Mouse (Mus musculus): Measurements from ENCODE around the gene Nol12. TPM values are rescaled to one million over a fixed set of nuclear protein-coding genes. Genes with fewer than 3 reads are reported as not detected.

Nol12 gene
- polyA plus RNA-seq, 1 experiment from 2014 or later: 43.7 TPM

- Histone ChIP-seq H3K27me3 (replicated peaks; ENCODE audit: control insufficient read depth, insufficient read depth, low read length) (no peaks in the 10 kb centered on the region), H3K4me1 (ENCODE audit: control insufficient read depth, insufficient read depth, low read length) (peaks cover 10% of the 10 kb centered on the region), H3K4me2 (ENCODE audit: low read depth, low read length) (no peak overlapping the region), H3K27ac (ENCODE audit: low read length) (no peak overlapping the region), H3K9ac (ENCODE audit: low read depth, low read length) (no peak overlapping the region), H3K4me3 (ENCODE audit: low read length) (no peak overlapping the region), H3K9me3 (ENCODE audit: control insufficient read depth, low read length) (no peaks in the 10 kb centered on the region), H3K36me3 (ENCODE audit: control insufficient read depth, insufficient read depth, low read length) (peaks cover 23% of the 10 kb centered on the region)
- WGBS: 89% methylated on average over 10 of the region's 10 CpGs
- no peak for ATAC-seq
Observed at GRCm38 (mm10) chr15:78937311-78937710, 2.6 kb downstream of the Nol12 start.

GRCm38 (mm10) chr15:78937963-78938362 lies 3.2 kb downstream of the Nol12 start:
- peaks cover 23% of the 10 kb centered on the region for H3K36me3 ChIP-seq (ENCODE audit: control insufficient read depth, insufficient read depth, low read length)
- no peaks in the 10 kb centered on the region for H3K9me3 ChIP-seq (ENCODE audit: control insufficient read depth, low read length)
- H3K27me3 ChIP-seq (replicated peaks; ENCODE audit: control insufficient read depth, insufficient read depth, low read length): no peaks in the 10 kb centered on the region
- H3K4me3 ChIP-seq (ENCODE audit: low read length): no peak overlapping the region
- no peak for ATAC-seq
- H3K4me1 ChIP-seq (ENCODE audit: control insufficient read depth, insufficient read depth, low read length): peaks cover 11% of the 10 kb centered on the region
- no peak overlapping the region for H3K27ac ChIP-seq (ENCODE audit: low read length)
- WGBS: 84% methylated on average over 2 of the region's 2 CpGs
- H3K4me2 ChIP-seq (ENCODE audit: low read depth, low read length): no peak overlapping the region
- H3K9ac ChIP-seq (ENCODE audit: low read depth, low read length): no peak overlapping the region

GRCm38 (mm10) chr15:78940325-78940724 lies 5.6 kb downstream of the Nol12 start:
- Histone ChIP-seq H3K9ac (ENCODE audit: low read depth, low read length) (no peak overlapping the region), H3K9me3 (ENCODE audit: control insufficient read depth, low read length) (no peaks in the 10 kb centered on the region), H3K27ac (ENCODE audit: low read length) (no peak overlapping the region), H3K4me2 (ENCODE audit: low read depth, low read length) (no peak overlapping the region), H3K27me3 (replicated peaks; ENCODE audit: control insufficient read depth, insufficient read depth, low read length) (no peaks in the 10 kb centered on the region), H3K4me1 (ENCODE audit: control insufficient read depth, insufficient read depth, low read length) (peaks cover 14% of the 10 kb centered on the region), H3K36me3 (ENCODE audit: control insufficient read depth, insufficient read depth, low read length) (peaks cover 23% of the 10 kb centered on the region), H3K4me3 (ENCODE audit: low read length) (no peak overlapping the region)
- ATAC-seq: no peak
- WGBS: 89% methylated on average over 13 of the region's 13 CpGs

GRCm38 (mm10) chr15:78942663-78943062 lies 7.9 kb downstream of the Nol12 start:
- no peak overlapping the region for H3K27ac ChIP-seq (ENCODE audit: low read length)
- peak overlapping the region; percentile 48 for H3K4me3 ChIP-seq (ENCODE audit: low read length)
- ATAC-seq: peak; percentile 70
- peak overlapping the region; percentile 70 for H3K4me2 ChIP-seq (ENCODE audit: low read depth, low read length)
- peaks cover 3% of the 10 kb centered on the region for H3K27me3 ChIP-seq (replicated peaks; ENCODE audit: control insufficient read depth, insufficient read depth, low read length)
- H3K4me1 ChIP-seq (ENCODE audit: control insufficient read depth, insufficient read depth, low read length): peaks cover 9% of the 10 kb centered on the region
- H3K9me3 ChIP-seq (ENCODE audit: control insufficient read depth, low read length): no peaks in the 10 kb centered on the region
- WGBS: under 1% methylated on average over 9 of the region's 9 CpGs
- peaks cover 20% of the 10 kb centered on the region for H3K36me3 ChIP-seq (ENCODE audit: control insufficient read depth, insufficient read depth, low read length)
- peak overlapping the region; percentile 68 for H3K9ac ChIP-seq (ENCODE audit: low read depth, low read length)

GRCm38 (mm10) chr15:78946232-78946631 lies 11.5 kb downstream of the Nol12 start:
- no peak overlapping the region for H3K4me2 ChIP-seq (ENCODE audit: low read depth, low read length)
- WGBS: 75% methylated on average over 7 of the region's 7 CpGs
- no peaks in the 10 kb centered on the region for H3K36me3 ChIP-seq (ENCODE audit: control insufficient read depth, insufficient read depth, low read length)
- no peak overlapping the region for H3K27ac ChIP-seq (ENCODE audit: low read length)
- H3K9me3 ChIP-seq (ENCODE audit: control insufficient read depth, low read length): no peaks in the 10 kb centered on the region
- no peak for ATAC-seq
- peaks cover 14% of the 10 kb centered on the region for H3K4me1 ChIP-seq (ENCODE audit: control insufficient read depth, insufficient read depth, low read length)
- no peak overlapping the region for H3K9ac ChIP-seq (ENCODE audit: low read depth, low read length)
- no peak overlapping the region for H3K4me3 ChIP-seq (ENCODE audit: low read length)
- peaks cover 3% of the 10 kb centered on the region for H3K27me3 ChIP-seq (replicated peaks; ENCODE audit: control insufficient read depth, insufficient read depth, low read length)

GRCm38 (mm10) chr15:78947657-78948056 lies 12.9 kb downstream of the Nol12 start, which contains the start of gene Triobp:
Gene Triobp (plus strand): TSS chr15:78947724.
- H3K9ac ChIP-seq (ENCODE audit: low read depth, low read length): peak within 1 kb of the TSS; percentile 63
- H3K27me3 ChIP-seq (replicated peaks; ENCODE audit: control insufficient read depth, insufficient read depth, low read length): peaks cover 3% of the 10 kb centered on the region
- ATAC-seq: peak; percentile 98
- H3K4me2 ChIP-seq (ENCODE audit: low read depth, low read length): peak within 1 kb of the TSS; percentile 84
- no peak within 1 kb of the TSS for H3K27ac ChIP-seq (ENCODE audit: low read length)
- H3K4me3 ChIP-seq (ENCODE audit: low read length): peak within 1 kb of the TSS; percentile 52
- H3K4me1 ChIP-seq (ENCODE audit: control insufficient read depth, insufficient read depth, low read length): peaks cover 14% of the 10 kb centered on the region
- WGBS: under 1% methylated on average over 24 of the region's 24 CpGs
- no peaks in the 10 kb centered on the region for H3K9me3 ChIP-seq (ENCODE audit: control insufficient read depth, low read length)
- no peaks in the 10 kb centered on the region for H3K36me3 ChIP-seq (ENCODE audit: control insufficient read depth, insufficient read depth, low read length)

GRCm38 (mm10) chr15:78948152-78948725 lies 13.5 kb downstream of the Nol12 start:
- H3K4me1 ChIP-seq (ENCODE audit: control insufficient read depth, insufficient read depth, low read length): peaks cover 9% of the 10 kb centered on the region
- peaks cover 3% of the 10 kb centered on the region for H3K27me3 ChIP-seq (replicated peaks; ENCODE audit: control insufficient read depth, insufficient read depth, low read length)
- H3K4me2 ChIP-seq (ENCODE audit: low read depth, low read length): peak overlapping the region; percentile 84
- no peak overlapping the region for H3K27ac ChIP-seq (ENCODE audit: low read length)
- H3K9ac ChIP-seq (ENCODE audit: low read depth, low read length): peak overlapping the region; percentile 63
- ATAC-seq: 0 out of 2 replicates have a peak, but pooled peaks have one; percentile 24
- no peaks in the 10 kb centered on the region for H3K9me3 ChIP-seq (ENCODE audit: control insufficient read depth, low read length)
- H3K4me3 ChIP-seq (ENCODE audit: low read length): peak overlapping the region; percentile 52
- WGBS: 5% methylated on average over 11 of the region's 11 CpGs
- no peaks in the 10 kb centered on the region for H3K36me3 ChIP-seq (ENCODE audit: control insufficient read depth, insufficient read depth, low read length)

GRCm38 (mm10) chr15:78948883-78949282 lies 14.2 kb downstream of the Nol12 start:
- Histone ChIP-seq H3K36me3 (ENCODE audit: control insufficient read depth, insufficient read depth, low read length) (no peaks in the 10 kb centered on the region), H3K4me2 (ENCODE audit: low read depth, low read length) (no peak overlapping the region), H3K9ac (ENCODE audit: low read depth, low read length) (no peak overlapping the region), H3K4me1 (ENCODE audit: control insufficient read depth, insufficient read depth, low read length) (peaks cover 9% of the 10 kb centered on the region), H3K27ac (ENCODE audit: low read length) (no peak overlapping the region), H3K9me3 (ENCODE audit: control insufficient read depth, low read length) (no peaks in the 10 kb centered on the region), H3K4me3 (ENCODE audit: low read length) (no peak overlapping the region), H3K27me3 (replicated peaks; ENCODE audit: control insufficient read depth, insufficient read depth, low read length) (peaks cover 3% of the 10 kb centered on the region)
- 100% methylated on average over 3 of the region's 3 CpGs for WGBS
- ATAC-seq: no peak

GRCm38 (mm10) chr15:78955663-78956062 lies 20.9 kb downstream of the Nol12 start:
- Histone ChIP-seq H3K9me3 (ENCODE audit: control insufficient read depth, low read length) (no peaks in the 10 kb centered on the region), H3K9ac (ENCODE audit: low read depth, low read length) (no peak overlapping the region), H3K36me3 (ENCODE audit: control insufficient read depth, insufficient read depth, low read length) (no peaks in the 10 kb centered on the region), H3K4me3 (ENCODE audit: low read length) (no peak overlapping the region), H3K27ac (ENCODE audit: low read length) (no peak overlapping the region), H3K4me1 (ENCODE audit: control insufficient read depth, insufficient read depth, low read length) (peaks cover 7% of the 10 kb centered on the region; the same call in 1 of the 2 replicates), H3K27me3 (replicated peaks; ENCODE audit: control insufficient read depth, insufficient read depth, low read length) (no peaks in the 10 kb centered on the region), H3K4me2 (ENCODE audit: low read depth, low read length) (no peak overlapping the region)
- 68% methylated on average over 3 of the region's 3 CpGs for WGBS
- ATAC-seq: no peak

- H3K4me1 ChIP-seq (ENCODE audit: control insufficient read depth, insufficient read depth, low read length): peaks cover 7% of the 10 kb centered on the region; the same call in 1 of the 2 replicates
- no peak overlapping the region for H3K4me2 ChIP-seq (ENCODE audit: low read depth, low read length)
- H3K36me3 ChIP-seq (ENCODE audit: control insufficient read depth, insufficient read depth, low read length): no peaks in the 10 kb centered on the region
- H3K4me3 ChIP-seq (ENCODE audit: low read length): no peak overlapping the region
- no peak overlapping the region for H3K9ac ChIP-seq (ENCODE audit: low read depth, low read length)
- no peaks in the 10 kb centered on the region for H3K9me3 ChIP-seq (ENCODE audit: control insufficient read depth, low read length)
- WGBS: 80% methylated on average over 4 of the region's 4 CpGs
- no peak for ATAC-seq
- no peaks in the 10 kb centered on the region for H3K27me3 ChIP-seq (replicated peaks; ENCODE audit: control insufficient read depth, insufficient read depth, low read length)
- no peak overlapping the region for H3K27ac ChIP-seq (ENCODE audit: low read length)
Observed at GRCm38 (mm10) chr15:78956351-78956750, 21.6 kb downstream of the Nol12 start.

Measured in intestine, embryonic 16.5 days (tissue).